ENCODE assay signal across 7 mouse cellular contexts in the genomic region with DNA sequence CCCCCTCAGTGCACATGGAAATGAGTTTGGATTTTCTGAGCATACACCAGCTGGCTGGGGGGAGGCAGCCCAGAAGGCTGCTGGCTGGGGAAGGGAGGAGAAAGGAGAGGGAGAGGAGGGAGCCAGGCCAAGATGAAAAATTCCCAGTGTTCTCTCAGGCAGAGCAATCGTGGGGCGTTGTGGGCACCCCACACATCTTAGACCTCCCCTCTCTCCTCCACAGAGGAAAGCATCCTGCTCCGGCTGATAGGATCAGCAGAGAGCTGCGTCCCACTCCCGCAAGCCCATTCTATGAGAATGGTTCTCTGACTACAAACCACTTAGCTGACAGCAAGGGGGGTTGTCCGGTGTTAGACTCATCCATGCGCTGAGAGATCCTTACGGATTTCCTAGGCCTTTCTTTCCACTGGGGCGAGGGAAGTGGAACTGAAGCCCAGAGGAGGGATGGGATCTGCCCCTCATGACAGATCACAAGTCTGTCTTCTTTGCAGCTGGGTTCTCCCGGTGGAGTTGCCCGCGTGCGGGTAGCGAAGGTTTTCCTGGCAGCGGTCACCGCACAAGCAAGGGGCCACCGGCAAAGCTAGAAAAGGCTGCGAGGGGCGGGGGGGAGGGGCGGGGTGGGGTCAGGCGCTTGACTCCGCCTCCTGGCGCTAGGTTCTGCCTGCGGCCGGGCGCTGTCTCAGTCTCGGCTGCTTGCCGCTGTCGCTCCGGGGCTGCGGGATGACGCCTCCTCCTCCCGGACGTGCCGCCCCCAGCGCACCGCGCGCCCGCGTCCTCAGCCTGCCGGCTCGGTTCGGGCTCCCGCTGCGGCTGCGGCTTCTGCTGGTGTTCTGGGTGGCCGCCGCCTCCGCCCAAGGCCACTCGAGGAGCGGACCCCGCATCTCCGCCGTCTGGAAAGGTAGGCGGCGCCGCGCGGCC. TPM values are rescaled to one million over a fixed set of nuclear protein-coding genes. Genes with fewer than 3 reads are reported as not detected.
DNase-seq lines count a peak whose midpoint lies in the region; ATAC-seq lines count a peak whose summit lies in the region.

A gene (plus strand): TSS at position 682 of the 918 bp plus-strand sequence.

- peak within 1 kb of the TSS; percentile 100 for H3K4me2 ChIP-seq in intestine, embryonic 15.5 days (replicated peaks)
- H3K4me2 ChIP-seq in midbrain, embryonic 11.5 days, result peak within 1 kb of the TSS; percentile 65

- H3K9me3 ChIP-seq in intestine, embryonic 15.5 days, result no peaks in the 10 kb centered on the region
- H3K9me3 ChIP-seq in midbrain, embryonic 11.5 days (ENCODE audit: control insufficient read depth, low read length), result no peaks in the 10 kb centered on the region

- intact Hi-C loops in left cerebral cortex, postnatal 36 days (cut with DNase I), result no loop called here

- H3K9ac ChIP-seq in intestine, embryonic 15.5 days, result peak within 1 kb of the TSS; percentile 72
- H3K9ac ChIP-seq in midbrain, embryonic 11.5 days (ENCODE audit: low read length), result peak within 1 kb of the TSS; percentile 77

- H3K27me3 ChIP-seq in intestine, embryonic 15.5 days (replicated peaks), result peaks cover 46% of the 10 kb centered on the region
- H3K27me3 ChIP-seq in midbrain, embryonic 11.5 days (ENCODE audit: control insufficient read depth, insufficient read depth, low read length), result peaks cover 25% of the 10 kb centered on the region

- H3K27ac ChIP-seq in intestine, embryonic 15.5 days, result 0 out of 2 replicates have a peak within 1 kb of the TSS, but pooled peaks have one; percentile 27
- peak within 1 kb of the TSS; percentile 47 for H3K27ac ChIP-seq in midbrain, embryonic 11.5 days (ENCODE audit: low read depth, low read length)

- DNase-seq in adrenal gland, adult 2 months, result peak; percentile 91
- peak; percentile 85 for DNase-seq in embryo, embryonic 10.5 days (ENCODE audit: low spot score)
- peak; percentile 50 to 76 for DNase-seq in gastrocnemius, postnatal 4 days (ENCODE audit: low spot score in 2 of 2)
- peak; percentile 86 to 91 for DNase-seq in left cerebral cortex, postnatal 36 days (ENCODE audit: low spot score in 2 of 2)
- peak; percentile 97 for DNase-seq in midbrain, embryonic 11.5 days (ENCODE audit: low spot score, missing footprints)
- DNase-seq in skeletal muscle tissue, adult 2 months (ENCODE audit: low read depth, low spot score), result peak; percentile 50

- peaks cover 14% of the 10 kb centered on the region for H3K4me1 ChIP-seq in intestine, embryonic 15.5 days (replicated peaks)
- peaks cover 16% of the 10 kb centered on the region for H3K4me1 ChIP-seq in midbrain, embryonic 11.5 days (ENCODE audit: control insufficient read depth, insufficient read depth, low read length)

- no peaks in the 10 kb centered on the region for H3K36me3 ChIP-seq in intestine, embryonic 15.5 days
- H3K36me3 ChIP-seq in midbrain, embryonic 11.5 days (ENCODE audit: control insufficient read depth, insufficient read depth, low read length), result no peaks in the 10 kb centered on the region

- ATAC-seq in intestine, embryonic 15.5 days, result peak; percentile 86
- peak; percentile 86 for ATAC-seq in midbrain, embryonic 11.5 days (ENCODE audit: low FRiP score)

- WGBS in intestine, embryonic 15.5 days, result 3% methylated on average over 58 of the region's 60 CpGs
- WGBS in midbrain, embryonic 11.5 days, result under 1% methylated on average over 55 of the region's 60 CpGs

- H3K4me3 ChIP-seq in intestine, embryonic 15.5 days (replicated peaks), result peak within 1 kb of the TSS; percentile 78
- H3K4me3 ChIP-seq in midbrain, embryonic 11.5 days (ENCODE audit: low read depth, low read length), result peak within 1 kb of the TSS; percentile 76

RNA-seq across cellular contexts. Expression of the gene that starts here (rescaled TPM):
- 10 to 100 TPM in 1 of 2 experiments, 1 to 10 TPM in 1; 8.2 to 17.0 TPM for total RNA-seq in adrenal gland, adult 2 months (2021)
- 54.9 and 59.4 TPM in 2 replicates for polyA plus RNA-seq in adrenal gland, adult 2 months (2012; rRNA removed)
- 10 to 100 TPM; 10.4 to 12.6 TPM for total RNA-seq in gastrocnemius, postnatal 4 days (2021)
- 0.58 and 0.89 TPM in 2 replicates for polyA plus RNA-seq in intestine, embryonic 15.5 days (2015; fragmentation: Nextera tagmentation; extraction: Ambion mirVana)
- 100 to 1,000 TPM; 130 to 162 TPM for total RNA-seq in left cerebral cortex, postnatal 36 days (2021)
- 0.78 and 1.0 TPM in 2 replicates for polyA plus RNA-seq in midbrain, embryonic 11.5 days (2014; fragmentation: Nextera tagmentation; extraction: Ambion mirVana)

Comparison
In these comparisons a context has a peak if more than half of its experiments do, and no peak if none do; other contexts are left out.
1. Peak in every context shown above with its lines: DNase-seq, ATAC-seq, H3K4me3 ChIP-seq and H3K27ac ChIP-seq.
2. RNA of the gene that starts here (total RNA-seq): 130 to 162 TPM in left cerebral cortex, postnatal 36 days; 8.2 to 17.0 TPM in adrenal gland, adult 2 months and 10.4 to 12.6 TPM in gastrocnemius, postnatal 4 days; every median in the first group is over 4 times any median in the second.
3. RNA of the gene that starts here (polyA plus RNA-seq): 54.9 to 59.4 TPM in adrenal gland, adult 2 months; 0.58 to 0.89 TPM in intestine, embryonic 15.5 days and 0.78 to 1.0 TPM in midbrain, embryonic 11.5 days; every median in the first group is over 10 times any median in the second.
4. Peak in ATAC-seq, H3K4me3 ChIP-seq, H3K27ac ChIP-seq, H3K9ac ChIP-seq and H3K4me2 ChIP-seq in intestine, embryonic 15.5 days; RNA of the gene not detected or under 1 TPM.